Mouse (Mus musculus): ENCODE measurements around the gene Gm10570.

The Gm10570 gene

GRCm38 (mm10) chr4:130308231-130309081 is at the start of gene Gm10570, which contains the start of gene Fabp3:
TSS of gene Gm10570 (minus strand) at chr4:130308674.
TSS of gene Fabp3 (plus strand) at chr4:130308595.
- DNase-seq (ENCODE audit: low spot score) = peak; percentile 15

- DNase-seq (ENCODE audit: low spot score) = no peak
These were observed 49.5 kb upstream of the Gm10570 start for GRCm38 (mm10) chr4:130357946-130358345.

- DNase-seq (ENCODE audit: low spot score) = no peak
These were observed 44.1 kb upstream of the Gm10570 start for GRCm38 (mm10) chr4:130352588-130352987.

GRCm38 (mm10) chr4:130350690-130351422 is 42.4 kb upstream of the Gm10570 start:
- DNase-seq (ENCODE audit: low spot score) = no peak

GRCm38 (mm10) chr4:130349666-130350065 is 41.2 kb upstream of the Gm10570 start:
- DNase-seq (ENCODE audit: low spot score) = no peak

GRCm38 (mm10) chr4:130341691-130342090 is 33.2 kb upstream of the Gm10570 start:
- DNase-seq (ENCODE audit: low spot score) = no peak

- no peak for DNase-seq (ENCODE audit: low spot score)
These were observed 27.4 kb upstream of the Gm10570 start for GRCm38 (mm10) chr4:130335867-130336266.

- DNase-seq (ENCODE audit: low spot score) = no peak
These were observed 18.9 kb upstream of the Gm10570 start for GRCm38 (mm10) chr4:130327366-130327765.

- no peak for DNase-seq (ENCODE audit: low spot score)
These were observed 17.0 kb upstream of the Gm10570 start for GRCm38 (mm10) chr4:130325446-130325845.

GRCm38 (mm10) chr4:130323607-130324006 is 15.1 kb upstream of the Gm10570 start:
- DNase-seq (ENCODE audit: low spot score) = no peak

- DNase-seq (ENCODE audit: low spot score) = no peak
These were observed 14.7 kb upstream of the Gm10570 start for GRCm38 (mm10) chr4:130323165-130323564.

- no peak for DNase-seq (ENCODE audit: low spot score)
These were observed 14.1 kb upstream of the Gm10570 start for GRCm38 (mm10) chr4:130322567-130322966.

- DNase-seq (ENCODE audit: low spot score) = no peak
These were observed 13.2 kb upstream of the Gm10570 start for GRCm38 (mm10) chr4:130321640-130322039.

GRCm38 (mm10) chr4:130319564-130319963 is 11.1 kb upstream of the Gm10570 start:
- DNase-seq (ENCODE audit: low spot score) = no peak

- DNase-seq (ENCODE audit: low spot score) = no peak
These were observed 9.6 kb upstream of the Gm10570 start for GRCm38 (mm10) chr4:130318122-130318521.

- no peak for DNase-seq (ENCODE audit: low spot score)
These were observed 8.2 kb upstream of the Gm10570 start for GRCm38 (mm10) chr4:130316691-130317090.

- no peak for DNase-seq (ENCODE audit: low spot score)
These were observed 7.5 kb upstream of the Gm10570 start for GRCm38 (mm10) chr4:130315771-130316527.

- DNase-seq (ENCODE audit: low spot score) = no peak
These were observed 5.1 kb upstream of the Gm10570 start for GRCm38 (mm10) chr4:130313552-130313951.

- no peak for DNase-seq (ENCODE audit: low spot score)
These were observed 4.1 kb upstream of the Gm10570 start for GRCm38 (mm10) chr4:130312526-130312925.

- no peak for DNase-seq (ENCODE audit: low spot score)
These were observed 780 bp upstream of the Gm10570 start for GRCm38 (mm10) chr4:130309254-130309653.

GRCm38 (mm10) chr4:130307851-130308230 is 633 bp downstream of the Gm10570 start:
- DNase-seq (ENCODE audit: low spot score) = no peak

Data from ovary, postnatal 10 days (tissue).